Mouse (Mus musculus): ENCODE results near the gene Clptm1. TPM values are rescaled to one million over a fixed set of nuclear protein-coding genes. Genes with fewer than 3 reads are reported as not detected.

Gene Clptm1
- polyA plus RNA-seq, 2 experiments = 20.6 to 44.4 TPM

DNA sequence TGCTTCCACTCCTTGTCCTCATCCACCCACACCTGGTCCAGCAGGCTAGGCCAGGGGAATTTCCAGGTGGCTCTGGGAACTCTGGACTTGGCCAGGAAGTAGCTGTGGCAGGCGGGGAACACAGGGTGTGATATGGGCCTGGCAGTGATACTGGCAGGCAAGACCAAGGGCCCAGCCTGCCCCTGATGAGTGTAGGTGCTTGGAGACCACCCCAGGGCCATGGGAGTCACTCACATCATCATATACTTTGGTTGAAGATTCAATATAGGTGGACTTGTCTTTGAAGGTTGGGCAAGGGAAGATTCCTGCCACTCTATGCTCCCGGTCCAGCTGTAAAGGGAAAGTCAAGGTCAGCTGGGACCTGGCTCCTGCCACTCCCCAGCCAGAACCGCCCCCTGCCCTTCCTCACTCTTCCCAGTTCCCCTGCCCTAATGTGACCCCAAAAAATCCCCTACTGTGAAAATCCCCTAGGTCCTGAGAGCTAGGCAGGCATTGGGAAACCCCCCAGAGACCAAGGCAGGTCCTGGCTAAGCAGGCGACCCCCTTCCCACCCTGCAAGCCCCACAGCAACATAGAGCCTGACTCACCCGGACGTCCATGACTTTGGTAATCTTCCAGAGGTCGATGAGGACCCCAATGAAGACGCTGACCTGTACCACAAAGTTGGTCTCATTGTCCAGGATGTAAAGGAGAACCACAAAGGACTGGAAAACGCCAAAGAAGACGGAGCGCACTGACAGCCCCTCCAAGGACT is 29.6 kb downstream of the Clptm1 start:
- Histone ChIP-seq H3K4me3 (ENCODE audit: insufficient read depth in 1 of 2, low read depth in 2 of 2, low read length in 2 of 2) (no peak overlapping the region), H3K27me3 (ENCODE audit: control insufficient read depth, insufficient read depth, low read length) (no peaks in the 10 kb centered on the region), H3K9ac (replicated peaks) (no peak overlapping the region), H3K9me3 (ENCODE audit: control insufficient read depth, low read length) (no peaks in the 10 kb centered on the region), H3K4me2 (ENCODE audit: low read depth) (no peak overlapping the region), H3K4me1 (replicated peaks; ENCODE audit: control insufficient read depth in 2 of 2, insufficient read depth in 2 of 2, low read length in 1 of 2) (peaks cover 15 to 16% of the 10 kb centered on the region in 2 experiments), H3K36me3 (replicated peaks; ENCODE audit: control insufficient read depth, insufficient read depth, low read depth) (peaks cover 49% of the 10 kb centered on the region), H3K27ac (no peak overlapping the region)
- ATAC-seq (ENCODE audit: insufficient read depth) = no peak
- no peak for DNase-seq (ENCODE audit: low read depth in 3 of 3, low spot score in 3 of 3)
- 79% methylated on average over 11 of the region's 11 CpGs for WGBS (ENCODE audit: insufficient replicate concordance)
- TF ChIP-seq CTCF (IDR thresholded peaks at IDR 0.05; ENCODE audit: low read depth) (no peak), EP300 (IDR thresholded peaks at IDR 0.05; ENCODE audit: low read depth) (no peak)

DNA sequence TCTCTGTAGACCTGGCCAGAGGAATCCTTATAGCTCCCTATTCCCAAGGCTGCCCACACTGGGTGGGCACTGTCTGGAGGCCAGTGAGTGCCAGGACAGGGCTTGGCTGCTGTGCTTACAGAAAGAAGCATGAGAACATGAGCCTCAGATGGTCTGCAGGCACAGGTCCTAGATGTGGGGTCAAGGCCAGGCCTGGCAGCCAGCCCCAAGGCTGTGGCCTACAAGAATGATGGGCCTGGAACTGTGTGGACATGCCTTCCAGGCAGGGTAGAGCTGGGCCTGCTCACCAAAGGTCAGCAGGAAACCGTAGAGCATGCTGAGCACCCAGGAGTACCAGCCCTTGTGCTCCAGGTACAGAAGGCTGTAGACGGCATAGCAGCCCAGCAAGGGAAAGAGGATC is 30.2 kb downstream of the Clptm1 start:
- no peak overlapping the region for H3K9ac ChIP-seq (replicated peaks)
- peaks cover 18 to 19% of the 10 kb centered on the region in 2 experiments for H3K4me1 ChIP-seq (replicated peaks; ENCODE audit: control insufficient read depth in 2 of 2, insufficient read depth in 2 of 2, low read length in 1 of 2)
- DNase-seq (ENCODE audit: low read depth in 3 of 3, low spot score in 3 of 3) = no peak
- TF ChIP-seq EP300 (IDR thresholded peaks at IDR 0.05; ENCODE audit: low read depth) = no peak
- TF ChIP-seq CTCF (IDR thresholded peaks at IDR 0.05; ENCODE audit: low read depth) = no peak
- no peak overlapping the region for H3K4me3 ChIP-seq (ENCODE audit: insufficient read depth in 1 of 2, low read depth in 2 of 2, low read length in 2 of 2)
- WGBS (ENCODE audit: insufficient replicate concordance) = 93% methylated on average over 2 of the region's 2 CpGs
- no peak for ATAC-seq (ENCODE audit: insufficient read depth)
- peaks cover 45% of the 10 kb centered on the region for H3K36me3 ChIP-seq (replicated peaks; ENCODE audit: control insufficient read depth, insufficient read depth, low read depth)
- H3K4me2 ChIP-seq (ENCODE audit: low read depth) = no peak overlapping the region
- H3K27me3 ChIP-seq (ENCODE audit: control insufficient read depth, insufficient read depth, low read length) = no peaks in the 10 kb centered on the region
- H3K9me3 ChIP-seq (ENCODE audit: control insufficient read depth, low read length) = no peaks in the 10 kb centered on the region
- H3K27ac ChIP-seq = no peak overlapping the region

DNA sequence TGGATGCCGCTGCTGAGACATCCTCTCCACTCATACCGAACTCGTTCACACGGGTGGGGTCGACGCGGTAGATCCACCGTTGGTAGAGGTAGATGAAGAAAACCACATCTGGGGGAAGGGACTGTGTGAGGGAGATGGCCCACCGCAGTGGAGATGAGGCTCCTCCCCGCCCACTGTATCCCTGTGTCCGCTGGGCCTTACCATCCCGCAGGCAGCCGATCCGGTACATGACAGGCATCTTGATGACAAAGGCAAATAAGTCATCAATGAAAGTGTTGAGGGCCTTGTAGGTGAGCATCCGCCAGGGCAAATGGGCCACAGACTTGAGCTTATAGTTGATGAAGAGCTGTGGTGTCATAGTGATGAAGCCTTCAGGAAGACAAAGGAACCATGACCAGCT is 31.0 kb downstream of the Clptm1 start:
- H3K4me2 ChIP-seq (ENCODE audit: low read depth) = no peak overlapping the region
- H3K27ac ChIP-seq = no peak overlapping the region; the same call in 1 of the 2 replicates
- DNase-seq (ENCODE audit: low read depth in 3 of 3, low spot score in 3 of 3) = no peak
- peaks cover 19 to 20% of the 10 kb centered on the region in 2 experiments for H3K4me1 ChIP-seq (replicated peaks; ENCODE audit: control insufficient read depth in 2 of 2, insufficient read depth in 2 of 2, low read length in 1 of 2)
- no peak overlapping the region for H3K4me3 ChIP-seq (ENCODE audit: insufficient read depth in 1 of 2, low read depth in 2 of 2, low read length in 2 of 2)
- TF ChIP-seq EP300 (IDR thresholded peaks at IDR 0.05; ENCODE audit: low read depth) (no peak), CTCF (IDR thresholded peaks at IDR 0.05; ENCODE audit: low read depth) (no peak)
- no peaks in the 10 kb centered on the region for H3K9me3 ChIP-seq (ENCODE audit: control insufficient read depth, low read length)
- no peak for ATAC-seq (ENCODE audit: insufficient read depth)
- WGBS (ENCODE audit: insufficient replicate concordance) = 76% methylated on average over 15 of the region's 15 CpGs
- H3K9ac ChIP-seq (replicated peaks) = no peak overlapping the region
- H3K36me3 ChIP-seq (replicated peaks; ENCODE audit: control insufficient read depth, insufficient read depth, low read depth) = peaks cover 41% of the 10 kb centered on the region
- no peaks in the 10 kb centered on the region for H3K27me3 ChIP-seq (ENCODE audit: control insufficient read depth, insufficient read depth, low read length)

DNA sequence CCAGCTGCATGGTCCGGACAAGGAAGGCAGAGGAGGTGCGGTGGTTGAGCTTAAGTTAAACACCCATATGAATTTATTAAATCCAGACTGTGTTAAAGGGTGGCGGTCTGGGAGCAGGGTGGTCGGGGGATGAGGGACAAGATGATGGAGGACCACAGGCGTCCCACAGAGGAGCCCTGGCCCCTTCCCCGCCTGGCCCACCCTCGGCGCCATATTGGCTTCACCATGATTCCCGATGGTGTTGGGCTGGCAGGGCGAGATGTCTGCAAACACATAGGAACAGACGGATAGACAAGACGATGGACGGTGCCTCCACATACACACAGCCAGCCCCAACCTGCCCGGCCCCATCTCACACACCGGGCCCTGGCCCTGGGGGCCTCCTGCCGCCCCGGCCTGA is 31.6 kb downstream of the Clptm1 start:
- no peak overlapping the region for H3K9ac ChIP-seq (replicated peaks)
- H3K4me3 ChIP-seq (ENCODE audit: insufficient read depth in 1 of 2, low read depth in 2 of 2, low read length in 2 of 2) = no peak overlapping the region
- ATAC-seq (ENCODE audit: insufficient read depth) = no peak
- no peak for DNase-seq (ENCODE audit: low read depth in 3 of 3, low spot score in 3 of 3)
- H3K4me2 ChIP-seq (ENCODE audit: low read depth) = peak overlapping the region; percentile 52; the same call in 1 of the 2 replicates
- H3K4me1 ChIP-seq (replicated peaks; ENCODE audit: control insufficient read depth in 2 of 2, insufficient read depth in 2 of 2, low read length in 1 of 2) = peaks cover 19 to 20% of the 10 kb centered on the region in 2 experiments
- 75% methylated on average over 17 of the region's 17 CpGs for WGBS (ENCODE audit: insufficient replicate concordance)
- TF ChIP-seq CTCF (IDR thresholded peaks at IDR 0.05; ENCODE audit: low read depth) (no peak), EP300 (IDR thresholded peaks at IDR 0.05; ENCODE audit: low read depth) (no peak)
- H3K9me3 ChIP-seq (ENCODE audit: control insufficient read depth, low read length) = no peaks in the 10 kb centered on the region
- H3K27ac ChIP-seq = peak overlapping the region; percentile 66
- peaks cover 39% of the 10 kb centered on the region for H3K36me3 ChIP-seq (replicated peaks; ENCODE audit: control insufficient read depth, insufficient read depth, low read depth)
- H3K27me3 ChIP-seq (ENCODE audit: control insufficient read depth, insufficient read depth, low read length) = no peaks in the 10 kb centered on the region

DNA sequence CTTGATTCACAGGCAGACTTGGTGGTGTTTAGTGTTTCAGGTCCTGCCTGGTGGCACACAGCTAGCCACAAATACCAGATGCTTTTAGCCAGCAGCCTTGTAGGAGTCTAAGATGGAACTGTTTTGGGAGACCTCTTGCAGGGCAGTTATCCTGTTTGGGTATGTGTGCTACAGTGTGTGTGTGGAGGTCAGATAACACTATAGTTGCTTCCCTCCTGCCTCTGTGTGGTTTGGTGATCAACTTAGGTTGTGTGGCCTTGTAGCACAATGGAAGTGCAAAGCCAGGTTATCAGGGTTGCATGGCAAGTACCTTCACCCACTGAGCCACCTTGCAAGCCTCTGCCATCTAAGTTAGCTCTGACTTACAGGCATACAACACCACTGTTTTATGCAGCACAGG is 32.1 kb downstream of the Clptm1 start:
- no peaks in the 10 kb centered on the region for H3K9me3 ChIP-seq (ENCODE audit: control insufficient read depth, low read length)
- peaks cover 20 to 24% of the 10 kb centered on the region in 2 experiments for H3K4me1 ChIP-seq (replicated peaks; ENCODE audit: control insufficient read depth in 2 of 2, insufficient read depth in 2 of 2, low read length in 1 of 2)
- H3K27me3 ChIP-seq (ENCODE audit: control insufficient read depth, insufficient read depth, low read length) = no peaks in the 10 kb centered on the region
- TF ChIP-seq CTCF (IDR thresholded peaks at IDR 0.05; ENCODE audit: low read depth) = no peak
- peak; percentile 77 for TF ChIP-seq EP300 (IDR thresholded peaks at IDR 0.05; ENCODE audit: low read depth)
- DNase-seq (ENCODE audit: low read depth in 3 of 3, low spot score in 3 of 3) (peak in 1 of 3 experiments; percentile 60), ATAC-seq (ENCODE audit: insufficient read depth) (peak; percentile 68)
- peaks cover 36% of the 10 kb centered on the region for H3K36me3 ChIP-seq (replicated peaks; ENCODE audit: control insufficient read depth, insufficient read depth, low read depth)
- H3K4me3 ChIP-seq (ENCODE audit: insufficient read depth in 1 of 2, low read depth in 2 of 2, low read length in 2 of 2) = 0 out of 4 replicates have a peak overlapping the region, but pooled peaks of 1 of the 2 experiments have one; percentile 5
- no peak overlapping the region; the same call in 1 of the 2 replicates for H3K9ac ChIP-seq (replicated peaks)
- peak overlapping the region; percentile 66 for H3K27ac ChIP-seq
- H3K4me2 ChIP-seq (ENCODE audit: low read depth) = peak overlapping the region; percentile 52

All from liver, embryonic 14.5 days (tissue).